Mouse (Mus musculus) liver, embryonic 14.5 days (tissue): ENCODE data around the gene Mettl17. TPM values are rescaled to one million over a fixed set of nuclear protein-coding genes. Genes with fewer than 3 reads are reported as not detected.
"Not testable (repeated sequence)": the region's sequence is repeated elsewhere in the genome, so short reads cannot be mapped to it uniquely, and the experiment has no call there.

Source experiments
- ATAC-seq: fragments of 200-750 bp; cut with Nextera tagmentation; 2 replicates; pipeline ENCODE4 v1.8.0; 2017; ENCODE audit warnings: moderate number of reproducible peaks, mild to moderate bottlenecking, moderate library complexity; ENCODE audit not compliant: insufficient read depth
- DNase-seq, 3 experiments: peaks; one replicate each; pipeline ENCODE4 v3.0.0-alpha.2; 2012 to 2013; ENCODE audit warnings: low read depth in 3 of 3, low spot score in 3 of 3
- H3K27ac ChIP-seq: fragments of 300-500 bp; sonication (generic); 2 replicates; pipeline ENCODE4 v1.5.1; 2014; ENCODE audit warnings: moderate library complexity, mild to moderate bottlenecking, control low read depth, inconsistent platforms
- H3K27me3 ChIP-seq: fragments of 300-500 bp; sonication (generic); 2 replicates; pipeline ENCODE4 v1.6.1; 2014; ENCODE audit warnings: mild to moderate bottlenecking, low read length, moderate library complexity; ENCODE audit not compliant: control insufficient read depth, insufficient read depth
- H3K36me3 ChIP-seq: fragments of 300-500 bp; sonication (generic); replicated peaks from 2 replicates; pipeline ENCODE4 v1.6.1; 2014; ENCODE audit warnings: low read depth; ENCODE audit not compliant: control insufficient read depth, insufficient read depth
- H3K4me1 ChIP-seq, 2 experiments: fragments of 200-500 bp in 1 of 2; fragments of 300-500 bp in 1 of 2; sonication (generic) in 1 of 2; replicated peaks; 2 replicates each; pipeline ENCODE4 v1.6.1; 2012 to 2014; ENCODE audit warnings: antibody characterized with exemption in 1 of 2, inconsistent platforms in 1 of 2, low read length in 1 of 2; ENCODE audit not compliant: control insufficient read depth in 2 of 2, insufficient read depth in 2 of 2
- H3K4me2 ChIP-seq: fragments of 300-500 bp; sonication (generic); 2 replicates; pipeline ENCODE4 v1.6.1; 2014; ENCODE audit warnings: low read depth, mild to moderate bottlenecking, control low read depth, moderate library complexity
- H3K4me3 ChIP-seq, 2 experiments: fragments of 200-500 bp in 1 of 2; fragments of 300-500 bp in 1 of 2; sonication (generic) in 1 of 2; 2 replicates each; pipeline ENCODE4 v1.5.1; 2012 to 2014; ENCODE audit warnings: low read depth in 2 of 2, low read length in 2 of 2, mild to moderate bottlenecking in 2 of 2, control low read depth in 1 of 2, inconsistent platforms in 1 of 2, moderate library complexity in 1 of 2; ENCODE audit not compliant: insufficient read depth in 1 of 2
- H3K9ac ChIP-seq: fragments of 300-500 bp; sonication (generic); replicated peaks from 2 replicates; pipeline ENCODE4 v1.6.1; 2014; ENCODE audit warnings: mild to moderate bottlenecking, control low read depth, moderate library complexity
- H3K9me3 ChIP-seq: fragments of 300-500 bp; sonication (generic); 2 replicates; pipeline ENCODE4 v1.6.1; 2016; ENCODE audit warnings: low read length, mixed read lengths; ENCODE audit not compliant: control insufficient read depth
- CTCF ChIP-seq: IDR thresholded peaks from 2 replicates; pipeline ENCODE4 v1.5.1; 2016; ENCODE audit warnings: antibody characterized with exemption, low read depth, control low read depth
- EP300 ChIP-seq: IDR thresholded peaks from 2 replicates; pipeline ENCODE4 v1.6.1; 2016; ENCODE audit warnings: antibody characterized with exemption, low read depth
- WGBS: fragments of 180-500 bp; shearing (Covaris S2); extraction: QIAGEN DNeasy Blood & Tissue Kit; methylation state at CpG from one replicate; pipeline ENCODE4 v1.1.7; 2014; ENCODE audit not compliant: insufficient replicate concordance; 5-methylcytosine and 5-hydroxymethylcytosine counted together
- polyA plus RNA-seq, 2 experiments: library from polyadenylated mRNA; depleted of rRNA in 1 of 2; stranded (reverse) in 1 of 2; unstranded in 1 of 2; fragments of >200 nt; fragmentation: Nextera tagmentation in 1 of 2; extraction: Ambion mirVana in 1 of 2; gene quantifications; 2 replicates each; pipeline versions ENCODE4 v1.2.1 to v1.2.3; 2012 to 2014

The Mettl17 gene
- polyA plus RNA-seq, 2 experiments, result 9.5 to 10.2 TPM

- DNase-seq, result no peak
- Histone ChIP-seq H3K4me3 (no peak overlapping the region), H3K4me1 (0 out of 4 replicates have a peak, but pooled peaks cover 0 to 4% of the 10 kb centered on the region in 2 experiments), H3K9me3 (no peaks in the 10 kb centered on the region), H3K4me2 (no peak overlapping the region), H3K9ac (no peak overlapping the region), H3K36me3 (no peaks in the 10 kb centered on the region), H3K27me3 (no peaks in the 10 kb centered on the region), H3K27ac (no peak overlapping the region)
- TF ChIP-seq CTCF (no peak), EP300 (no peak)
- ATAC-seq, result no peak
- WGBS, result 59% methylated on average over 16 of the region's 16 CpGs
These were observed 37.3 kb downstream of the Mettl17 start for GRCm38 (mm10) chr14:51921759-51922570.

GRCm38 (mm10) chr14:51922571-51922865 lies 37.9 kb downstream of the Mettl17 start, which contains the start of gene Rnase13:
Gene Rnase13 (minus strand): TSS chr14:51922773.
- no peaks in the 10 kb centered on the region for H3K36me3 ChIP-seq

GRCm38 (mm10) chr14:51922910-51923309 lies 38.3 kb downstream of the Mettl17 start:
- Histone ChIP-seq H3K4me3 (no peak overlapping the region), H3K4me1 (0 out of 4 replicates have a peak, but pooled peaks cover 0 to 4% of the 10 kb centered on the region in 2 experiments), H3K27ac (no peak overlapping the region), H3K36me3 (no peaks in the 10 kb centered on the region), H3K4me2 (no peak overlapping the region), H3K27me3 (no peaks in the 10 kb centered on the region), H3K9ac (no peak overlapping the region), H3K9me3 (no peaks in the 10 kb centered on the region)
- WGBS, result 63% methylated on average over 2 of the region's 2 CpGs
- no peak for DNase-seq
- no peak for TF ChIP-seq CTCF
- no peak for TF ChIP-seq EP300
- no peak for ATAC-seq

More at GRCm38 (mm10) chr14:51922571-51922865, 37.9 kb downstream of the Mettl17 start, which contains the start of gene Rnase13:
- 77% methylated on average over 7 of the region's 7 CpGs for WGBS
- no peak within 1 kb of the TSS for H3K27ac ChIP-seq
- no peak within 1 kb of the TSS for H3K4me2 ChIP-seq
- ATAC-seq (no peak), DNase-seq (no peak)
- no peaks in the 10 kb centered on the region for H3K9me3 ChIP-seq
- H3K4me1 ChIP-seq, result 0 out of 4 replicates have a peak, but pooled peaks cover 0 to 4% of the 10 kb centered on the region in 2 experiments
- H3K4me3 ChIP-seq, result no peak within 1 kb of the TSS
- no peak within 1 kb of the TSS for H3K9ac ChIP-seq
- TF ChIP-seq CTCF (no peak), EP300 (no peak)
- no peaks in the 10 kb centered on the region for H3K27me3 ChIP-seq

DNA sequence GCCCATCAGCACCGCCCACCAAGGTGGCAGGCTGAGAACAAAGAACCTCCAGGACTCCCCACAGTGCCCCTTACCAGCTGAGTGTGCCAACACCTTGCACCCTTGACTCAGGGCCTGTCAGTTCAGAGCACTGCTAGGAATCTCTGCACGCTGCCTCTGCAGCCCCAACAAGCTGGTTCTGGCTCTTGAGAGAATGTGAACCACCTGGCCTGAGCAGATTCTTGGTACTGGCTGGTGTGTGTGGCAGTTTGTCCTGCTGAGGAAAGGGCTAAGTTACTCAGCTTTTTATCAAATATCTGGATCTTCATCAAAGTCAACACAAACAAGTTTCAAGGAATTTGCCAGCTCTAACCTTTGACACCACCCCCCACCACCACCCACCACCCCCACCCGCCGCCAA lies 38.9 kb downstream of the Mettl17 start:
- TF ChIP-seq EP300 (no peak), CTCF (no peak)
- ATAC-seq (no peak), DNase-seq (no peak)
- no peak overlapping the region for H3K4me2 ChIP-seq
- H3K4me3 ChIP-seq, result no peak overlapping the region
- no peaks in the 10 kb centered on the region for H3K36me3 ChIP-seq
- H3K27me3 ChIP-seq, result no peaks in the 10 kb centered on the region
- no peaks in the 10 kb centered on the region for H3K9me3 ChIP-seq
- H3K4me1 ChIP-seq, result 0 out of 4 replicates have a peak, but pooled peaks cover 0 to 4% of the 10 kb centered on the region in 2 experiments
- WGBS, result 60% methylated on average over 4 of the region's 4 CpGs
- H3K9ac ChIP-seq, result no peak overlapping the region
- H3K27ac ChIP-seq, result no peak overlapping the region

DNA sequence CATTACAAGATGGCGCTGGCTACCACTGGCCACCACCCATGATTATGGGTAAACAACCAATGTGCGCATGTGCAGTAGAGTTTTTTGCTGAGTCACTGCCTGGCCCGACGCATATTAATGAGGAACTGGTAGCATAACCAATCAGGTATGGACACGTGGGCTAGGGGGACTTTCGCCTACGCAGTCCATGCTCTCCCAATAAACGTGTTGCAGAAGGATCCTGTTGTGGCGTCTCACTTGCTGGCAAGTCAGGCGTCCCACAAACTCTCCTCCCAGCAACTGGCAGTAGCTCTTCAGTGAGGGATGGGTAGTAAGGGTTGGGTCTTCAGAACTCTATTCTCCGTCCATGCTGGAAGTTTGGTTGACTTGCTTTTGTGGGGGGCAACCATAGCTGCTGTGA lies 42.3 kb downstream of the Mettl17 start:
- not testable (repeated sequence) for H3K4me3 ChIP-seq, H3K4me2 ChIP-seq, H3K9me3 ChIP-seq, H3K4me1 ChIP-seq, H3K9ac ChIP-seq, H3K27ac ChIP-seq, H3K36me3 ChIP-seq, H3K27me3 ChIP-seq, ATAC-seq, DNase-seq
- WGBS, result 78% methylated on average over 11 of the region's 11 CpGs
